Mouse (Mus musculus) forelimb bud, embryonic 11.5 days (tissue): ENCODE measurements around the gene Nrap.
A peak's percentile ranks its signal among the peaks of the same experiment; 100 is the strongest.

Source experiments
- DNase-seq: peaks from one replicate; pipeline ENCODE4 v3.0.0-alpha.2; 2012; ENCODE audit warnings: low read depth, low spot score

Nrap gene

DNA sequence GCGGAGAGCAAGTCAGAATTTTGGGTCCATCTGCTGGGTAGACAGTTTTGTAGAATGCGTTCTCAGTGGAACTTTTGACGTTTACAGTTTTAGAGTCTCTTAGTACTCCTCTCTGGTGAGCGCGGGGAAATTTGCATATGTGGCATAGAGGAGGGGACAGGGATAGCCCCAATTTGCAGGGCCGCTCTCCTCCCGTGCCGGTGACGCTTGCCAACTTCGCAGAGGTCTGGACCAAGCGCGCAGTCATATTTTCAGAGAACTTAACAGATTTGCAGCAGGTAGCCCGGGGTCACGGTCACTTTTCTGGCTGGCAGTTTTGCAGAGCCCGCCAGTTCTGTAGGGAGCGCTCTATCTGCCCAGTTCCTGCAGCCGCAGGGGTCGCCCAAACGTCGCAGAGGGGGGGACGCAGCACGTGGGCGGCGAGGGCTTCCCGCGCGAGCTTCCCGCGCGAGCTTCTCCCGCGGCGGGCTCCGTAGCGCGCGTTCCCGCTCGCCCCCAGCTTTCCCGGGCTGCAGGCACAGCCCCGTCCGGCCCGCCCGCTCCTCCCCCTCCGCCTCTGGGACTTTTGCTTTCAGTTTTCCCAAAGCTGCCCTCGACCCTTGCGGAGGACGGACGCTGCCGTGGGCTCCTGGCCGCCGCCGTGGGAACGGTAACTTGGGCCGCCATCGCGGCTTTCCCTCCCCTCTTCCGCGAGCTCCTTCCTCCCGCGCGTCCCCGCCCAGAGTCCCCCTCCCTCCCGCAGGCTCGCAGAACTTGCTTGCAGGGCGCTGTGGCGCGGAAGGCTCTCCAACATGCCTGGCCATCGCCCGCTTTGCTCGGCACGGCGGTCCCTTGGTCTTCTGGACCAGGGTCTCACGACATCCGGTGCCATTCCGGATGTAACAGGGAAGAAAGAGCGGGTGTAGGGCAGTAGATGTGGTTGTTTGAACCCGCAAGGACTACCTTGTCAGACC is 7.1 kb upstream of the Nrap start, which contains the start of gene Casp7:
Casp7 (plus strand) TSS at position 461 of the 953 bp plus-strand sequence.
- DNase-seq: peak; percentile 64

- no peak for DNase-seq
These were observed 6.4 kb upstream of the Nrap start for GRCm38 (mm10) chr19:56396227-56396626.

DNA sequence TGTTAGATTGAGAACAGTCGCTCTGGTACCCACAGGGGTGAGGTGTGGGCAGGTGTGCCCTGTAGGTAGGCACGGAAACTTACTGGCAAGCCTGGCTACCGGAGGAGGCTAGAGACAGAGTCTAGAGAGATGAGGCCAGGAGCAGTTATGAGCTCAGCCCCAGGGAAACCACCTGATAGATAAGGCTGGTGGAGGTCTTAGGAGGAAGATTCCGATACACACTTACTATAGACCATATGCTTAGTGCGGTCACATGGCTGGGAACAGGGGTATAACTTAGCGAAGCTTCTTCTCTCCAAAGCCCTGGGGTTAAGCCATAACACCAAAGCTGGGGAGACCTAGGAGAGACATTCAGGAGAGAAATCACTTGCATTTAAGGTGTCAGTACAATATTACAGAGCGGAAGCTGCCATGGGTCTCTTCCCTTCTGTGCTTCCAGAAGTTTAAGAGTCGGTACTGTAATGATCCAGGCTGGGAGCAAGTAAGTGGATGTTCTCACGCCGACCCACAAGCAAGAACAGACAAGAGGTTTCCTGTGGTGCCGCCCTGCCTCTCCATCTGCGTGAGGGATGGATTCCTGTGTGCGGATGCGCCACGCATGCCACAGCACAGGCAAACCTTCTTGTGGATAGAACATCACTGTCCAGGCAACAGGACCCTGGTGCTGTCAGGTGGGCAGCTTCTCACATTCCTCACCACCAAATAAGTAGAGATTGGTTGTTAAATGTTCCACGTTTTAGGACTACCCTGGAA is 5.5 kb upstream of the Nrap start:
- DNase-seq: no peak

DNA sequence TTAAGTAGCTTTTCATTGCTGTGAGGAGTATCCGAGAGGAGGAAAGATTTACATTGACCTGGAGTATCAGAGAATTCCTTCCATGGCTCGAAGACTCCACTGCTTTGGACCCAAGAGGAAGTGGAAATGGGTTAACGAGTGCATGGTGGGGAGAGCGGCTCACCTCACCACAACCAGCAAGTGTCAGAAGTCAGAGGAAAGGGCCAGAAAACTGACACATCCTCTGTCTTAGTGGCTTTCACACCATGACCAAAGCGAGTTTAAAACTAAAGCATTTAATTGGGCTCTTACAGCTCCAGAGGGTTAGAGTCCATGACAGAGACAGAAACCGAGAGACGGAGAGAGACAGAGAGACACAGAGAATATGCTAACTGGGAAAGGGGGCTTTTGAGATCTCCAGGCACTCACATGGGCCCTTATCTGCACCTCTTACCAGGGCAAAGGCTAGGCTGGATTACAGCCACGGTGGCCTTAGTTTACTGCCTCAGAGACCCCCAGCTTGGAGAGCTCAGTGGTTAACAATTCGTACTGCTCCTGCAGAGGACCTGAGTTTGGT is 3.6 kb upstream of the Nrap start:
- DNase-seq: no peak

- DNase-seq: no peak
These were observed 1.6 kb upstream of the Nrap start for GRCm38 (mm10) chr19:56391307-56392046.

- DNase-seq: no peak
These were observed 661 bp downstream of the Nrap start for GRCm38 (mm10) chr19:56389176-56389575.

GRCm38 (mm10) chr19:56387726-56388302 is 2.0 kb downstream of the Nrap start:
- no peak for DNase-seq

DNA sequence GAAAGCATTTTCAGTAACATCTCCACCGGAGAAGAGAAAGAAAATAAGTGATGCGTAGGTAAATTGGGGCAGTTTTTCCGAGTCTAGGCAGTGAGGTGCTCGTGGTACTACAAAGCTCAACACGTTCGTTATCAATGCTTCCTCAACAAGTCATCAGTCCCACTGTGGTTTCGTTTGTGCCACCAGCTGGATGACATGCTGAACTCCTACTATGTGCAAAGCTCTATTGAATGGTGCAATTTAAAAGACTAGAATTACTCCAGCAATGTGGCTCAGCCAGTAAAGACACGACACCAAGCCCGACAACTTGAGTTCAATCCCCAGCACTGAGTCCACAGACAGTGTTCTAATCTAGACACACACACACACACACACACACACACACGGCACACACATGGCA is 3.7 kb downstream of the Nrap start:
- DNase-seq: no peak

DNA sequence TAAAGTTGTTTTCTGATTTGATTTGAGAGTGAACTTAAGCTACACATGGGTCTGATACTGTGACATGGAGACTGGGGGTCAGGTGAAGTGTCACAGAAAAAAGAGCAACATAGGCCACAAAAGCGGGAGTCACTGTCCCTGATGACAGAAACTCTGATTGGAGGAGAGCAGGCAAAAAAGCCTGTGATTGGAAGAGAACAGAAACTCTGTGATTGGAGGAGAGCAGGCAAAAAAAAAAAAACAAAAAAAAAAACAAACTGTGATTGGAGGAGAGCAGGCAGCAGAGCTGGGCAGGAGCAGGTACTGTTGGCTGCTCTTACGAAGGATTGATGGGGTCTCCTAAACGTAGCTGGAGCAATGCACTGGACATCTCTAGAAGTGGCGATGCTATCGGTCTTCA is 4.3 kb downstream of the Nrap start:
- no peak for DNase-seq

DNA sequence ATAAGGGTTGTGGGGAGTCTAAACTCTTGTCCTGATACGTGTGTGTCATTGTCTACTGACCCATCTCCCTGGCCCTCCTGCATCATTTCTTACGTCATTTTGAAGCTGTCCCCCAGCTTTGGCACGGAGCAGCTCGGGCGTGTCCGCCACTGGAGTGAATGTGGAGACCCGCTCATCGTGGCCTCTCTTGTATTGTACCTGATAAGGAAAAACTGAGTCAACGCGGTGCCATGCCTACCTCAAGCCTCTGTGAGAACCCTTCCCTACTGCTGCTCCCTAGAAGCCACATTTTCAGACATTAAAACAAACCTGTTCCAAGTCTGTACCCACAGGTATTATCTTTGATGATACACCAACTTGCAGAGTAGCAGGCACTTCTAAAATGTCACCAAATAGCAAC is 8.4 kb downstream of the Nrap start:
- DNase-seq: no peak

DNA sequence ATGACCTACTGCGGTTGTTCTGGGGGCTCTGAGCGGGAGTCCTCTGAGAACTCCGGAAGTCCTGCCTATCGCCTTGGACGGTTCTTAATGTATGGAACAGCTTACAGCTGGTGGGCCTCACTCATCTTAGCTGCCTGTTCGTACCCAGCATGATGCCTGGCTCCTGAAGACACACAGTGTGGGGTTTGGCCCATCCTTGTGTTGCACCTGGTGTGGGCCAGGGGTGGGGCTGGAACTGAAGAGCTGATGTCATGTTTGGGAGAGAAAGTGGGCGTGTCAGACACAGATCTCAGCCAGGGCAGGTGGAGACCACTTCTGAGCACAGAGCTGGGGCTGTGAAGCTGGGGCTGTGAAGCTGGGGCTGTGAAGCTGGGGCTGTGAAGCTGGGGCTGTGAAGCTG is 9.5 kb downstream of the Nrap start:
- DNase-seq: no peak

DNA sequence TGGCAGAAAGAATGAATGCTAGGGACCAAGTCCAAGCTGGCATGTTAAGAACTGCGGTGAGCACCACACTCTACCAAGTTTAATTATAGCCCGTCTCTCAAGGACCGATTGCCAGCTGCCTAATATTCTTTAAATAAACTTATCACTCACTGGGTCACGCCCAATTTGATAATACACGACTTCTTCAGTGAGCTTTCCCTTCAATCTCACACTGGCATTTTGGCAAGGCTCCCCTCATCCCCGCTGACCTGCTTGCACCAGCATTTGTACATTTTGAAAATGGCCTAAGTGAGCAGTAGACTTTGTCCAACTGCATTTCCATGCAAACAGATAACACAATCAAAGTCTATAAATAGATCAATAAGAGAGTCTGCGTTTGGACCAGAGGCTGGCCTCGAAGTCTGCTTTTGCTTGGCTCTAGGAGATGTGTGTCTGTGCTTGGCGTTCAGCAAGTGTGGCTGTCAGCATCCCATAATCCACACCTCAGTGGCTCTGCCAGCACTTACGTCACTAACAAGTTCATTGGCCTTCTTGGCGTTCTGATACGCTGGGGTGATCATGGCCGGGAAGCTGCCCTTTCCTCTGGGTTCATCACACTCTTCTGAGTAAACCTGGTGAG is 11.2 kb downstream of the Nrap start:
- DNase-seq: no peak

DNA sequence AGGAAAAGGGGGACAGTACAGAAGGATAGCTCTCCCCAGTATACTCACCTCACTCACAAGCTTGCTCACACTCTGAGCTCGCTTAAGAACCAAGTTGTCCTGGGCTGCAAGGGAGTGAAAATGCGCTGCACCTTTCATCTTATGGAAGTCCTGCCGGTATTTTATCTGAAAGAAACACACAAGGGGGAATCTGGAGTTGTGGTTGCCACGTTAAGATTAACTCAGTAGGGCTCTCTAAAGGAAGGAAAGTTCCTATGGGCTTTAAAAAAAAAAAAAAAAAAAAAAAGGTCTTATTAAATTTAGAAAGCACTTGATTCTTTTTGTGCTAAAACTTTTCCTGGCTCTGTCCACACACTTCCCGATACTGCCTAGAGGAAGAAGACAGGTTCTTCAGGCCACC is 11.8 kb downstream of the Nrap start:
- no peak for DNase-seq

GRCm38 (mm10) chr19:56374011-56374410 is 15.8 kb downstream of the Nrap start:
- DNase-seq: no peak

- DNase-seq: no peak
These were observed 16.6 kb downstream of the Nrap start for GRCm38 (mm10) chr19:56373246-56373645.

- peak; percentile 60 for DNase-seq
These were observed 17.6 kb downstream of the Nrap start for GRCm38 (mm10) chr19:56372226-56372625.

GRCm38 (mm10) chr19:56370389-56371150 is 19.3 kb downstream of the Nrap start:
- DNase-seq: no peak

DNA sequence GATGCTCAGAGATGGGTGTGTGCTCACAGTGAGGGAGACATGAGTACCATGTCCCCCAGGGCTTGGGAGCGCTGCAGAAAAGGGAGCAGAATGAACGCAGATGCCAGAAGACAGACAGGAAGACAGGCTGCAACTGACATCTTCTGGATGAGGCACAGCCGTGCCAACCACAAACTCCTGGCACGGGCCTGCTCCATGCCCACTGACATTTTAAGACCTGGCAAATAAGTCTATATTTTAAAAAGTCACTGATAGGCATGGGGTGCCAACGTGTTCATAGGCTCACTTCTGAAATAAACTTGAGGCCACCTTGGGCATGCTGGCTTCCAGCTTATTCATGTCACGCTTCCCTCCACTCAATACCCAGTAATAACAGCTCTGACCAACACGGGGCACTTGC is 20.9 kb downstream of the Nrap start:
- no peak for DNase-seq

DNA sequence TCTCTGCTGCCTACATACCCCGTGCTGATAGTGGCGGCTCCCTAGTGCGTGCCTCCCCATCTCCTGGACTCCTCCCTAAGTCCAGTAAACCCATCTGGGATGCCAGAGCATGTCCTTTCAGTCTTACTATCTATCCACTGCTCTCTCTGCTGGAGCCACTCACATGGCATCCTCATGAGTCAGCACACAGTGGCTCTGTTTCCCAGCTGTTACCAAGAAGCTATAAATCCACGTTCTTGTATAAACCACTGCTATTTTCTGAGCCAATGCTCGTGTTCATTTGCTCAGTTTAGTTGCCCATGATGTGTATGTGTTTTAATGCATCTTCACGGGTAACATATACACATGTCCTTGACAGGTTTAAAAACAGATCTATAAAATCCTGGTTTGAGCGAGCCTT is 22.1 kb downstream of the Nrap start:
- DNase-seq: no peak

DNA sequence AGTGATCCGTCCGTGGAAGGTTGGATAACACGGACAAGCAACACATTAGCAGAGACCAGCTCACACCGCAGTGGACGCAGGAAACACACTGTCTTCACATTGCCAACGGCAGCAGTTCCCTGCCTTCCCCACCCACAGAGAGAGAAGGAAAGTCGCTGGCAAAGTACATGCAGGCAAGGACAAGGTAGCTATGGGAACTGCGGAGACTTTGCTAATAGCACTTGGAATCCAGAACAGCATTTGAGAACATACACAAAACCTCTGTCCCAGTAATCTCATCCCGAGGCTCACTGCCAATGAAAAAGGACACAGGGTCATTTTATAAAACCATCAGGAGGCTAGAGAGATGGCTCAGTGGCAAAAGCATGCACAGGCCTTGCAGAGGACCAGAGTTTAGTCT is 23.2 kb downstream of the Nrap start:
- no peak for DNase-seq
